Mouse (Mus musculus): ENCODE results near the gene Heatr5b. TPM values are rescaled to one million over a fixed set of nuclear protein-coding genes. Genes with fewer than 3 reads are reported as not detected.

Gene Heatr5b
- polyA plus RNA-seq, 1 experiment from 2014 or later, result 20.1 TPM

DNA sequence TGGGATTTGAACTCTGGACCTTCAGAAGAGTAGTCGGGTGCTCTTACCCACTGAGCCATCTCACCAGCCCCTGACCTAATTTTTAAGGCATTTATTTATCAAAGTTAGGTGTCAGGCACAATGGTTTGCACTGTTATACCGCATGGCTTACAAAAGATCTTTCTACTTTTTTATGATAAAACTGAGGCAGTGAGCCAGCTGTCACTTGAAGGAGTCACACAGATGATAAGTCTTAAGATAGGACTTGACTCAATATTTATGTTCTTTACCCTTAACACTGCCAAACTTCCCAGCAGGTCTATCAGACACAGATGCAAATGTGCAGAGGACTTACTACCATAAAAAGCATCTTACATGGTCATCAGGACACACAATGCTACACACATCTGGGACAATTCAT, 62.8 kb downstream of the Heatr5b start:
- DNase-seq (ENCODE audit: low spot score), result no peak
- H3K27ac ChIP-seq, result no peak overlapping the region
- WGBS, result 95% methylated on average over 2 of the region's 2 CpGs
- peaks cover 72% of the 10 kb centered on the region for H3K36me3 ChIP-seq (replicated peaks; ENCODE audit: control insufficient read depth, insufficient read depth)
- ATAC-seq (ENCODE audit: low FRiP score), result no peak
- H3K9ac ChIP-seq, result no peak overlapping the region
- H3K4me2 ChIP-seq (replicated peaks), result no peak overlapping the region
- no peaks in the 10 kb centered on the region for H3K27me3 ChIP-seq (ENCODE audit: control insufficient read depth, insufficient read depth, low read length)
- no peaks in the 10 kb centered on the region for H3K9me3 ChIP-seq (ENCODE audit: control insufficient read depth, low read length)
- no peak overlapping the region for H3K4me3 ChIP-seq (replicated peaks; ENCODE audit: low read length)
- no peaks in the 10 kb centered on the region for H3K4me1 ChIP-seq (replicated peaks; ENCODE audit: control insufficient read depth, insufficient read depth, low read length)

DNA sequence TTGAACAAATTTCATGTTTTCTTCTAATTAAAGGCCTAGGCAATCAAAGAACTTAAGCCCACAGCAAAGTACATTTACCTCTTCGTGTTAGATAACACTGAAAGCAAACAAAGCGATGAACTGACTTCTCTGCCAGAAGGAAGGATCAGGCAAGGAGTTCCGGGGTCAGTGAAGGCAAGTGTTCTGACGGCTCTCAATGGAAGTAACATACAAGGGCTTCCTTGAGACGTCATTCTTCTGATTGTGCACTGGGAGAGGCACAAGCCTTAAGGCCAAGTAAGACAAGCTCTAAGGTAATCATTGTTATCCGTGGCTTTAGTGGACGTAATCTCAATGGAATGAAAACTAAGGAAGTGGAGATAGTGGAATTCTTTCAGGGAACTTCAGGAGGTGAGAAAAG, 64.2 kb downstream of the Heatr5b start:
- WGBS, result 84% methylated on average over 7 of the region's 7 CpGs
- H3K4me2 ChIP-seq (replicated peaks), result no peak overlapping the region
- H3K27ac ChIP-seq, result no peak overlapping the region
- ATAC-seq (ENCODE audit: low FRiP score) (no peak), DNase-seq (ENCODE audit: low spot score) (no peak)
- H3K36me3 ChIP-seq (replicated peaks; ENCODE audit: control insufficient read depth, insufficient read depth), result peaks cover 77% of the 10 kb centered on the region
- H3K9me3 ChIP-seq (ENCODE audit: control insufficient read depth, low read length), result no peaks in the 10 kb centered on the region
- no peaks in the 10 kb centered on the region for H3K27me3 ChIP-seq (ENCODE audit: control insufficient read depth, insufficient read depth, low read length)
- no peak overlapping the region for H3K9ac ChIP-seq
- H3K4me3 ChIP-seq (replicated peaks; ENCODE audit: low read length), result no peak overlapping the region
- H3K4me1 ChIP-seq (replicated peaks; ENCODE audit: control insufficient read depth, insufficient read depth, low read length), result no peaks in the 10 kb centered on the region

DNA sequence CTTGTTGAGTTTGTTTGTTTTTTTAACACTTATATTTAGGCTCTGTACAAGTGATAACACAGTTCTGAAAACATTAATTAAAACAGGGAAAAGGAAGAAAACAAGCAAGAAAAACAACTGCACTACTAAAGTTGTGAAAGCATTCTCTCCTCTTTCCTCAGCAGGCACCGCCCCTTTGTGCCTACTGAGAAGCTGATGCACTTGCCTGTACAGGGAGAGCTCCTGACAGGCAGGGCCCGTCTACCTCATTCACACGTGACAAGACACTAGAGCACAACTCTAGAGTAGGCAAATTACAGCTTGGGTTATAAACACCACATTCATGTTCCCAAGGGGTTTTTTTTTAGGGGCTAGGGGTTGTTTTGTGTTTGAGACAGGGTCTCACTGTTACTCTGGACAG, 65.8 kb downstream of the Heatr5b start:
- Histone ChIP-seq H3K4me2 (replicated peaks) (no peak overlapping the region), H3K9me3 (ENCODE audit: control insufficient read depth, low read length) (no peaks in the 10 kb centered on the region), H3K9ac (no peak overlapping the region), H3K36me3 (replicated peaks; ENCODE audit: control insufficient read depth, insufficient read depth) (peaks cover 86% of the 10 kb centered on the region), H3K27me3 (ENCODE audit: control insufficient read depth, insufficient read depth, low read length) (no peaks in the 10 kb centered on the region), H3K4me1 (replicated peaks; ENCODE audit: control insufficient read depth, insufficient read depth, low read length) (no peaks in the 10 kb centered on the region), H3K27ac (no peak overlapping the region), H3K4me3 (replicated peaks; ENCODE audit: low read length) (no peak overlapping the region)
- 89% methylated on average over 3 of the region's 3 CpGs for WGBS
- no peak for DNase-seq (ENCODE audit: low spot score)
- no peak for ATAC-seq (ENCODE audit: low FRiP score)

DNA sequence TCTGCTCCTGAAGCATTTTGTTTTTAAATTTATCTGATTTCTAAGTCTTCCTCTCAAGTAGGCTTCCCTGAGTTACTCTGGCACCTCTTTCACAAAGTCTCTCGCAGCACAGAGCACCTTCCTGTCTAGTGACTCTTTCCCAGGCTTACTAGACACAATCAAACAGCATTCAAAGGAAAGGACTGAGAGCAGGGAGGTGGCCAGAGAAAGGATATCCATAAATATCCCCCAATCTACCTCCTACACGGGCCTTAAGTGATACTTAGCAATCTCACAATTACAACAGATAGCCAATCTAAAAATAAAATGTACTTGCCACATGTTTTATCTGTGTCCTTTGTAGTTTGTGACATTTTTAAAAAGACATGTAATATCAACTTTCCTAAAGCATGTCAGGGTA, 66.2 kb downstream of the Heatr5b start:
- Histone ChIP-seq H3K9me3 (ENCODE audit: control insufficient read depth, low read length) (no peaks in the 10 kb centered on the region), H3K4me2 (replicated peaks) (no peak overlapping the region), H3K27ac (no peak overlapping the region), H3K36me3 (replicated peaks; ENCODE audit: control insufficient read depth, insufficient read depth) (peaks cover 90% of the 10 kb centered on the region), H3K27me3 (ENCODE audit: control insufficient read depth, insufficient read depth, low read length) (no peaks in the 10 kb centered on the region), H3K4me3 (replicated peaks; ENCODE audit: low read length) (no peak overlapping the region), H3K9ac (no peak overlapping the region), H3K4me1 (replicated peaks; ENCODE audit: control insufficient read depth, insufficient read depth, low read length) (no peaks in the 10 kb centered on the region)
- WGBS, result 91% methylated on average over 2 of the region's 2 CpGs
- DNase-seq (ENCODE audit: low spot score), result no peak
- no peak for ATAC-seq (ENCODE audit: low FRiP score)

DNA sequence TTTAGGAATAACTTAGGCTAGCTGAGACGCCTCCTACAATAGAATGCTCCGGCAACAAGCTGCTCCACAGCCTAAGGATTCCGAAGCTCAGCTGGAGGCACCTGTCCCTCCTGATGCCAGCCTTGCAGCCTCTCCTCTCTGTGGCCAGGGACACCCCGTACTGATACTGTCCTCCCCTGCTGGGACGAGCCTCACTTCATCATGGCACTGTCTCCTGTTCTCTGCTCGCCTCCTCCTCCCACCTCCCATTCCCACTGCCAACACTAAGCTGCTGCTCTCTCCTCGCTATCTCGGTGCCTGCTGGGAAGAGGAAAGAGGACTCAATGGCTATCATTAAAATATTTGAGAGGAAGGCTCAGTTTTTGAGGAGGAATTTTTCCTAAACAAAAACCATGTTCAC, 67.6 kb downstream of the Heatr5b start:
- H3K36me3 ChIP-seq (replicated peaks; ENCODE audit: control insufficient read depth, insufficient read depth), result peaks cover 90% of the 10 kb centered on the region
- no peaks in the 10 kb centered on the region for H3K9me3 ChIP-seq (ENCODE audit: control insufficient read depth, low read length)
- ATAC-seq (ENCODE audit: low FRiP score) (no peak), DNase-seq (ENCODE audit: low spot score) (no peak)
- no peak overlapping the region for H3K9ac ChIP-seq
- no peaks in the 10 kb centered on the region for H3K4me1 ChIP-seq (replicated peaks; ENCODE audit: control insufficient read depth, insufficient read depth, low read length)
- H3K27me3 ChIP-seq (ENCODE audit: control insufficient read depth, insufficient read depth, low read length), result no peaks in the 10 kb centered on the region
- no peak overlapping the region for H3K4me3 ChIP-seq (replicated peaks; ENCODE audit: low read length)
- no peak overlapping the region for H3K27ac ChIP-seq
- H3K4me2 ChIP-seq (replicated peaks), result no peak overlapping the region
- WGBS, result 80% methylated on average over 8 of the region's 8 CpGs

DNA sequence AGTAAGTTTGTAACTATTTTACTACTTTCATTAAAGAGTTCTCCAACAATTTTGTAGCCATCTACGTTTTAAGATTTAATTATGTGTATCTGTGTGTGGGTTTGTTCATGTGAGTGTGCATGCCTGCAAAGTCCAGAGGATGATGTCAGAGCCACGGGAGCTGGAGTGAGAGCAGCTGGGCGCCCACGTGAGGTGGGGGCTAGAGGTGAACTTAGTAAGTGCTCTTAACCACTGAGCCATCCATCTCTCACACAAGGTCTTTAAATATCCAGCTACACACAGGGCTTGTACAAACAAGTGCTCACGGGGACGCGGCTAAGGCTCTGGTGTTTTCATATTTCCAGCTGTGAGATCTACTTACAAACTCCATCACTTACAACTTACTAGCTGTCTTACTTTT, 69.1 kb downstream of the Heatr5b start:
- peaks cover 86% of the 10 kb centered on the region for H3K36me3 ChIP-seq (replicated peaks; ENCODE audit: control insufficient read depth, insufficient read depth)
- DNase-seq (ENCODE audit: low spot score) (no peak), ATAC-seq (ENCODE audit: low FRiP score) (no peak)
- H3K4me1 ChIP-seq (replicated peaks; ENCODE audit: control insufficient read depth, insufficient read depth, low read length), result no peaks in the 10 kb centered on the region
- no peak overlapping the region for H3K9ac ChIP-seq
- H3K4me2 ChIP-seq (replicated peaks), result no peak overlapping the region
- 88% methylated on average over 7 of the region's 7 CpGs for WGBS
- H3K9me3 ChIP-seq (ENCODE audit: control insufficient read depth, low read length), result no peaks in the 10 kb centered on the region
- H3K27ac ChIP-seq, result no peak overlapping the region
- no peak overlapping the region for H3K4me3 ChIP-seq (replicated peaks; ENCODE audit: low read length)
- H3K27me3 ChIP-seq (ENCODE audit: control insufficient read depth, insufficient read depth, low read length), result no peaks in the 10 kb centered on the region

- Histone ChIP-seq H3K9me3 (ENCODE audit: control insufficient read depth, low read length) (no peaks in the 10 kb centered on the region), H3K4me1 (replicated peaks; ENCODE audit: control insufficient read depth, insufficient read depth, low read length) (no peaks in the 10 kb centered on the region), H3K4me3 (replicated peaks; ENCODE audit: low read length) (no peak overlapping the region), H3K27ac (no peak overlapping the region), H3K4me2 (replicated peaks) (no peak overlapping the region), H3K9ac (no peak overlapping the region), H3K36me3 (replicated peaks; ENCODE audit: control insufficient read depth, insufficient read depth) (peaks cover 74% of the 10 kb centered on the region), H3K27me3 (ENCODE audit: control insufficient read depth, insufficient read depth, low read length) (no peaks in the 10 kb centered on the region)
- ATAC-seq (ENCODE audit: low FRiP score) (no peak), DNase-seq (ENCODE audit: low spot score) (no peak)
- 95% methylated on average over 5 of the region's 5 CpGs for WGBS
These were observed 71.9 kb downstream of the Heatr5b start for GRCm38 (mm10) chr17:78763272-78763671.

- Histone ChIP-seq H3K4me2 (replicated peaks) (no peak overlapping the region), H3K4me1 (replicated peaks; ENCODE audit: control insufficient read depth, insufficient read depth, low read length) (no peaks in the 10 kb centered on the region), H3K9ac (no peak overlapping the region), H3K4me3 (replicated peaks; ENCODE audit: low read length) (no peak overlapping the region), H3K27me3 (ENCODE audit: control insufficient read depth, insufficient read depth, low read length) (no peaks in the 10 kb centered on the region), H3K36me3 (replicated peaks; ENCODE audit: control insufficient read depth, insufficient read depth) (peaks cover 72% of the 10 kb centered on the region), H3K27ac (no peak overlapping the region), H3K9me3 (ENCODE audit: control insufficient read depth, low read length) (no peaks in the 10 kb centered on the region)
- DNase-seq (ENCODE audit: low spot score) (no peak), ATAC-seq (ENCODE audit: low FRiP score) (no peak)
- 51% methylated on average over 17 of the region's 17 CpGs for WGBS
These were observed 82.1 kb downstream of the Heatr5b start for GRCm38 (mm10) chr17:78752938-78753655.

DNA sequence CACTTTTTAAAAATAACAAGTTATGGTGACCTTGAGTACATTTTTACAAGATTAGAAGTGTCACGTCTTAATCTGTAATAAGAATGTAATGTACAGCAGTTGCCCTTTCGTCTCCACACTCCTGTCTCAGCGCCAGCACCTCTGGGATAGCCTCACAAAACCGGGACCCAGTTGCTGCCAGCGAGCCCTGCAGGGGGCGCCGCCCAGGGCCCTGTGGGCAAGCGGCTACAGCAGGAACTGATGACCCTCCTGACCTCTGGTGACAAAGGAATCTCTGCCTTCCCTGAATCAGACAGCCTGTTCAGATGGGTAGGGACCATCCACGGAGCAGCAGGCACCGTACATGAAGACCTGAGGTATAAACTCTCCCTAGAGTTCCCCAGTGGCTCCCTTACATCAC, 83.1 kb downstream of the Heatr5b start:
- Histone ChIP-seq H3K4me1 (replicated peaks; ENCODE audit: control insufficient read depth, insufficient read depth, low read length) (no peaks in the 10 kb centered on the region), H3K9ac (no peak overlapping the region), H3K9me3 (ENCODE audit: control insufficient read depth, low read length) (no peaks in the 10 kb centered on the region), H3K4me3 (replicated peaks; ENCODE audit: low read length) (no peak overlapping the region), H3K36me3 (replicated peaks; ENCODE audit: control insufficient read depth, insufficient read depth) (peaks cover 61% of the 10 kb centered on the region), H3K4me2 (replicated peaks) (no peak overlapping the region), H3K27ac (no peak overlapping the region), H3K27me3 (ENCODE audit: control insufficient read depth, insufficient read depth, low read length) (no peaks in the 10 kb centered on the region)
- DNase-seq (ENCODE audit: low spot score), result no peak
- WGBS, result 49% methylated on average over 10 of the region's 10 CpGs
- no peak for ATAC-seq (ENCODE audit: low FRiP score)

DNA sequence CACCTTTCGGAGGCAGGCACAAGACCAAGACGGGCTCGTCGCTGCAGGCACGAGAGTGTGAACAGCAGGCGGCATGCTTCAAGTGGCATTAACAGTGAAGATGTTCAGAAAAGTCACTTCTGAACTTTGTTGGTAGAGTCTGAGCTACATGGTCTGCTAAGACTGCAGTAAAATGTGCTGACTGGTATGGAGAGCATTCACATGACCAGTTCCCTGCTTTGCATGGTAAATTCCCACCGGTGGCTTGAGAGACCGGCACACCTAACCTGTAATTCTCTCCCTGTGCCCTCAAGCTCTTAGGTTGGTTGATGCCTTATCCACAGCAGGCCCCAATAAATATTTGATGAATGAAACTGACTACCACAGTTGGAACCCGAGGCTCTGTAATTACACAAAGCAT, 86.7 kb downstream of the Heatr5b start:
- 84% methylated on average over 9 of the region's 9 CpGs for WGBS
- H3K4me2 ChIP-seq (replicated peaks), result no peak overlapping the region
- 0 out of 2 replicates have a peak, but pooled peaks cover 2% of the 10 kb centered on the region for H3K9me3 ChIP-seq (ENCODE audit: control insufficient read depth, low read length)
- H3K27ac ChIP-seq, result no peak overlapping the region
- DNase-seq (ENCODE audit: low spot score), result no peak
- no peaks in the 10 kb centered on the region for H3K4me1 ChIP-seq (replicated peaks; ENCODE audit: control insufficient read depth, insufficient read depth, low read length)
- H3K27me3 ChIP-seq (ENCODE audit: control insufficient read depth, insufficient read depth, low read length), result no peaks in the 10 kb centered on the region
- H3K4me3 ChIP-seq (replicated peaks; ENCODE audit: low read length), result no peak overlapping the region
- H3K9ac ChIP-seq, result no peak overlapping the region
- ATAC-seq (ENCODE audit: low FRiP score), result no peak
- peaks cover 31% of the 10 kb centered on the region for H3K36me3 ChIP-seq (replicated peaks; ENCODE audit: control insufficient read depth, insufficient read depth)

All from hindbrain, embryonic 14.5 days (tissue).